Mouse (Mus musculus) liver, adult 2 months (tissue): ENCODE measurements around the gene Eddm3b.

ENCODE experiments used
- CTCF ChIP-seq: fragments of 200-500 bp; IDR thresholded peaks from 2 replicates; pipeline ENCODE4 v1.5.1; 2011; ENCODE audit warnings: low read depth, low read length, control low read depth
- POLR2A ChIP-seq: fragments of 200-500 bp; IDR thresholded peaks from 2 replicates; pipeline ENCODE4 v1.6.1; 2011; ENCODE audit warnings: low read length, control low read depth; ENCODE audit not compliant: insufficient read depth; ENCODE audit errors: extremely low read depth

DNA sequence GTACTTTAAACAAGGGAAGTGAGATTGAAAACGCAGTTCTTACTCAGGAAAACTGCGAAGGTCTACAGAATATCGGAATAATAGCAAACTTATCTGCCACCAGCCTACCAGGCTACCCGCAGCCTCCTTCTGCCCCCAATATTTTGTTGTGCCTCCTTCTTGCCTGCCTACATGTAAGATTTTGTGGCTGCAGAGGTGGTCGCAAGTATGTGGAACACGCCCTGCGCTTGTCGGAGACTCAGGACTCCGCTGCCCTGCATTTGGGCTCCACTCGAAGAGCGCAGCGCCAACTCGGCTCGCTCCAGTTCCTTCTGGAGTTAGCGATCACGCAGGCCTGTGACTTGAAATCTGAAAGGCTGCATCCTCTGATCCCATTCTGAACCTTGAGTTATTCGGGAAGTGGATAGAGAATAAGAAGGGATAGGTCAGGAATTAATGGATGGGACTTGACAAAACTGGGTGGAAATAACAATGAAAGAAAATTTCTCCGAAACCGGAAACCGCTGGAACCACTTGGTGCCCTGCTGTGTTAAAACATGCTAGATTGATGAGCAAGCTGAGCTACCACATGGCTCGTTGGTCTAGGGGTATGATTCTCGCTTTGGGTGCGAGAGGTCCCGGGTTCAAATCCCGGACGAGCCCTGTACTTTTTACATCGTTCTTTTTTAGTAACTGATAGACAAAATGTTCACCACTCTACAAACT, 24.0 kb upstream of the Eddm3b start:
- TF ChIP-seq CTCF (no peak), POLR2A (no peak)
